Comparison of ENCODE assay signal across 24 mouse cellular contexts in the genomic region with DNA sequence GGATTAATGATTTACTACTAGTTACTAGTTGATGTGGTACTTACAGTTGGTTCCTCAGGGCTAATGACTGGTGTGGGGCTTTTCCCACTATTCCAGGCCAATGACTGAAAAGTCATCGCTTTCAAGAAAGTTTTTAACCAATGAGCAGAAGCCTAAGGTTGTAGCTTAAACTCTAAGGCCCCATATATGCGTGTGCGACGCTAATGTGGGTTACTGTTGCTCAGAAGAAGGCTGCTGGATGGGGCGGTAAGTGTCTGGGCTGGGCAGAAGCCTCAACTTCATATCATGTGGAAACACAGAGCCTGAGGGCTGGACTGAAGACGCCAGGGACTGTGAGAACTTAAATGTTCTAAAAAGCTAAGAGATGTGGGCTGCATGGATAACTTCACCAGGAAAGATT. TPM values are rescaled to one million over a fixed set of nuclear protein-coding genes. Genes with fewer than 3 reads are reported as not detected.
DNase-seq lines count a peak whose midpoint lies in the region; ATAC-seq lines count a peak whose summit lies in the region.
"Had no signal": no experiment of that assay in that cellular context is flagged by ENCODE, and none has a peak within 500 bp of the region (broad histone marks: within the 10 kb centered on the region; RNA-seq: fewer than 3 reads in every experiment).

Slc12a1 (plus strand) TSS at position 118 of the 400 bp plus-strand sequence.

- H3K9ac ChIP-seq in kidney, embryonic 14.5 days (ENCODE audit: low read depth, low read length), result no peak within 1 kb of the TSS
- no peak within 1 kb of the TSS for H3K9ac ChIP-seq in midbrain, embryonic 13.5 days (replicated peaks)
- H3K9ac ChIP-seq: hindbrain, embryonic 13.5 days had no signal

- 84% methylated on average over 6 of the region's 6 CpGs for WGBS in kidney, embryonic 14.5 days
- WGBS in midbrain, embryonic 13.5 days, result 88% methylated on average over 6 of the region's 6 CpGs

- H3K4me2 ChIP-seq in kidney, embryonic 14.5 days (replicated peaks; ENCODE audit: low read depth, low read length), result no peak within 1 kb of the TSS
- H3K4me2 ChIP-seq in midbrain, embryonic 13.5 days (replicated peaks), result no peak within 1 kb of the TSS
- H3K4me2 ChIP-seq: hindbrain, embryonic 13.5 days had no signal

- no peaks in the 10 kb centered on the region for H3K27me3 ChIP-seq in kidney, embryonic 14.5 days (ENCODE audit: control insufficient read depth, insufficient read depth, low read length)
- no peaks in the 10 kb centered on the region for H3K27me3 ChIP-seq in midbrain, embryonic 13.5 days
- H3K27me3 ChIP-seq: hindbrain, embryonic 13.5 days had no signal

- no peaks in the 10 kb centered on the region for H3K4me1 ChIP-seq in kidney, embryonic 14.5 days (ENCODE audit: control insufficient read depth, insufficient read depth, low read length)
- no peaks in the 10 kb centered on the region for H3K4me1 ChIP-seq in midbrain, embryonic 13.5 days (replicated peaks)
- H3K4me1 ChIP-seq: heart, embryonic 10.5 days had no signal

- no peak for ATAC-seq in kidney, embryonic 14.5 days (ENCODE audit: low FRiP score, low TSS enrichment)
- ATAC-seq in activated CD4-positive, CD25-positive, alpha-beta regulatory T cell, adult 4 months, result no peak
- no peak for ATAC-seq in midbrain, embryonic 13.5 days
- ATAC-seq: CD4-positive, CD25-positive, alpha-beta regulatory T cell, adult 4 months; forebrain, embryonic 14.5 days had no signal

- H3K4me3 ChIP-seq in kidney, embryonic 14.5 days (ENCODE audit: low read length), result no peak within 1 kb of the TSS
- H3K4me3 ChIP-seq in midbrain, embryonic 13.5 days (replicated peaks), result no peak within 1 kb of the TSS
- H3K4me3 ChIP-seq: heart, embryonic 10.5 days; hindbrain, embryonic 13.5 days had no signal

- intact Hi-C loops in heart, postnatal 25 days (cut with DNase I), result no loop called here

- no peak within 1 kb of the TSS for H3K27ac ChIP-seq in kidney, embryonic 14.5 days (ENCODE audit: low read depth, low read length)
- no peak within 1 kb of the TSS for H3K27ac ChIP-seq in midbrain, embryonic 13.5 days
- H3K27ac ChIP-seq: heart, embryonic 10.5 days; hindbrain, embryonic 13.5 days had no signal

- peak; percentile 15 for DNase-seq in heart, adult 11 months
- DNase-seq in heart, postnatal 25 days (ENCODE audit: low spot score), result no peak
- peak; percentile 27 for DNase-seq in kidney, postnatal 10 days
- DNase-seq in urinary bladder, adult 2 months (ENCODE audit: low spot score), result no peak
- DNase-seq: adrenal gland, postnatal 10 days; B cell, adult 2 months; cerebellum, adult 11-12 months; cerebellum, adult 9-11 months; cerebellum, postnatal 36 days; gastrocnemius, postnatal 36 days; heart, adult 18-20 months; heart, postnatal 10 days had no signal

- no peaks in the 10 kb centered on the region for H3K36me3 ChIP-seq in kidney, embryonic 14.5 days (ENCODE audit: control insufficient read depth, insufficient read depth, low read length)
- H3K36me3 ChIP-seq in midbrain, embryonic 13.5 days, result no peaks in the 10 kb centered on the region
- H3K36me3 ChIP-seq: G1E; heart, embryonic 10.5 days; hindbrain, embryonic 13.5 days had no signal

- H3K9me3 ChIP-seq in kidney, embryonic 14.5 days (ENCODE audit: control insufficient read depth, low read length), result no peaks in the 10 kb centered on the region
- no peaks in the 10 kb centered on the region for H3K9me3 ChIP-seq in midbrain, embryonic 13.5 days
- H3K9me3 ChIP-seq: G1E; heart, embryonic 10.5 days; hindbrain, embryonic 13.5 days had no signal

RNA-seq across cellular contexts. Expression of gene Slc12a1, which starts in this region (rescaled TPM):
- total RNA-seq in heart, postnatal 25 days (2021), result not detected
- polyA plus RNA-seq in kidney, embryonic 14.5 days (2014; fragmentation: Nextera tagmentation; extraction: Ambion mirVana), result 8.0 and 21.4 TPM in 2 replicates
- polyA plus RNA-seq in activated CD4-positive, CD25-positive, alpha-beta regulatory T cell, adult 4 months (2017; shearing (Covaris generic)), result under 1 TPM in 1 of 2 experiments, not detected in 1; 0.17 TPM
- polyA plus RNA-seq in urinary bladder, adult 2 months (2012; rRNA removed), result not detected in 2 replicates
- polyA plus RNA-seq in midbrain, embryonic 13.5 days (2015; fragmentation: Nextera tagmentation; extraction: Ambion mirVana), result not detected in 2 replicates
- total RNA-seq: adrenal gland, postnatal 10 days; gastrocnemius, adult 8-10 months; gastrocnemius, postnatal 36 days; heart, adult 18-20 months; heart, postnatal 10 days; hematopoietic stem cell, adult 5-6 weeks had no signal
- polyA plus RNA-seq: CD4-positive, CD25-positive, alpha-beta regulatory T cell, adult 4 months; embryonic facial prominence, embryonic 14.5 days; forebrain, embryonic 14.5 days; G1E; heart, embryonic 10.5 days; heart, embryonic 14.5 days had no signal

Comparison
In these comparisons a context has a peak if more than half of its experiments do, and no peak if none do; other contexts are left out.
1. DNase-seq: peak in heart, adult 11 months (single experiment) and kidney, postnatal 10 days (single experiment); none in heart, postnatal 25 days (single experiment) and urinary bladder, adult 2 months (single experiment).